Mouse (Mus musculus) cerebellum, adult 2 months (tissue): ENCODE measurements around the gene Tcp10c.
"Not testable (repeated sequence)": the region's sequence is repeated elsewhere in the genome, so short reads cannot be mapped to it uniquely, and the experiment has no call there.

Source experiments
- CTCF ChIP-seq: fragments of 200-500 bp; IDR thresholded peaks from 2 replicates; pipeline ENCODE4 v1.5.1; 2011; ENCODE audit warnings: low read depth, mild to moderate bottlenecking, control low read depth, low read length, moderate library complexity, borderline replicate concordance; ENCODE audit not compliant: insufficient read depth
- POLR2A ChIP-seq: fragments of 200-500 bp; IDR thresholded peaks from 2 replicates; pipeline ENCODE4 v1.6.1; 2011; ENCODE audit warnings: low read length, control low read depth, borderline replicate concordance; ENCODE audit not compliant: insufficient read depth

- not testable (repeated sequence) for TF ChIP-seq CTCF, POLR2A
Measured at GRCm38 (mm10) chr17:13349563-13349962, 4.8 kb upstream of the Tcp10c start.
